Mouse (Mus musculus): ENCODE results near the gene Fam214a. TPM values are rescaled to one million over a fixed set of nuclear protein-coding genes. Genes with fewer than 3 reads are reported as not detected.
A peak's percentile ranks its signal among the peaks of the same experiment; 100 is the strongest.
"Not testable (repeated sequence)": the region's sequence is repeated elsewhere in the genome, so short reads cannot be mapped to it uniquely, and the experiment has no call there.

Gene Fam214a
- polyA plus RNA-seq, 1 experiment from 2014 or later = 14.0 TPM

DNA sequence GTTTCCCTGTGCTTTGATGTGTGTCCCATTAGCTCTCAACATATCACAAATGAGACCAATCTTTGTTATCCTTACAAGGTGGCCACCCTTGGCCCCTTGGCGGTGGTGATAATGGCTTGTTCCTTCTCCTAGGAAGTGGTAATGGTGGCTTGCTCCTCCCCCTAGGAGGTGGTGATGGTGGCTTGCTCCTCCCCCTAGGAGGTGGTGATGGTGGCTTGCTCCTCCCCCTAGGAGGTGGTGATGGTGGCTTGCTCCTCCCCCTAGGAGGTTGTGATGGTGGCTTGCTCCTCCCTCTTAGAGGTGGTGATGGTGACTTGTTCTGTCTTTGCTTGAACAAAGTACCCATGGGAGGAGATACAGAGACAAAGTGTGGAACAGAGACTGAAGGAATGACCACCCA lies 30.0 kb downstream of the Fam214a start:
- peaks cover 17% of the 10 kb centered on the region; the same call in 1 of the 2 replicates for H3K4me1 ChIP-seq
- not testable (repeated sequence) for H3K4me2 ChIP-seq (replicated peaks); H3K27ac ChIP-seq; H3K9me3 ChIP-seq; H3K36me3 ChIP-seq; H3K4me3 ChIP-seq; H3K9ac ChIP-seq; H3K27me3 ChIP-seq; ATAC-seq (ENCODE audit: insufficient number of reproducible peaks, insufficient read depth, low FRiP score, low TSS enrichment)
- WGBS = 84% methylated on average over 1 of the region's 1 CpGs

DNA sequence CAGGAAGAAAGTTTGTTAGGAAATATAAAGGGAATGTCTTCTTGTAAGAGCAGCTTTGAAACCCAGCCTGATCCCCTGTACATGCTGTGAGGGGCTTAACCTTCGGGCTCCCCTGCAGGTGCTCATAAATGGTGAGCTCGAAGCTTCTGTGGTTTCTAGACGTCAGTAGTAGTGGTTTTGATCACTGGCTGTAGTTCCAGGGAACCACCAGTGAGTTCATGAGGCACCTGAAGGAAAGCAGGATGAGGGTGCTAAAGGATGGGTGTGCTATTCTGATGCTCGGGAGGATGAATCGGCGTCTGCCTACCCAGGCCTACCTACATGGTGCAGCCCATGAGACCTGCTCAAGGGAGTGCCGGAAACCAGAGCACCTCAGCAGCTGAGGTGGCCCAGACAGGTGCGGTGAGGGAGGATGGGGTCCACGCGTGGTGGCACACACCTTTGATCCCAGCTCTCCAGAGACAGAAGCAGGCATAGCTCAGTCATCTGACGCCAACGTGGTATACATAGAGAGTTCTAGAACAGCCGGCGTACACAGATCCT lies 32.6 kb downstream of the Fam214a start:
- Histone ChIP-seq H3K4me2 (replicated peaks) (no peak overlapping the region), H3K4me1 (peaks cover 17% of the 10 kb centered on the region; the same call in 1 of the 2 replicates), H3K9me3 (no peaks in the 10 kb centered on the region), H3K4me3 (no peak overlapping the region), H3K27me3 (no peaks in the 10 kb centered on the region), H3K27ac (no peak overlapping the region), H3K36me3 (no peaks in the 10 kb centered on the region), H3K9ac (no peak overlapping the region)
- 82% methylated on average over 14 of the region's 14 CpGs for WGBS
- no peak for ATAC-seq (ENCODE audit: insufficient number of reproducible peaks, insufficient read depth, low FRiP score, low TSS enrichment)

DNA sequence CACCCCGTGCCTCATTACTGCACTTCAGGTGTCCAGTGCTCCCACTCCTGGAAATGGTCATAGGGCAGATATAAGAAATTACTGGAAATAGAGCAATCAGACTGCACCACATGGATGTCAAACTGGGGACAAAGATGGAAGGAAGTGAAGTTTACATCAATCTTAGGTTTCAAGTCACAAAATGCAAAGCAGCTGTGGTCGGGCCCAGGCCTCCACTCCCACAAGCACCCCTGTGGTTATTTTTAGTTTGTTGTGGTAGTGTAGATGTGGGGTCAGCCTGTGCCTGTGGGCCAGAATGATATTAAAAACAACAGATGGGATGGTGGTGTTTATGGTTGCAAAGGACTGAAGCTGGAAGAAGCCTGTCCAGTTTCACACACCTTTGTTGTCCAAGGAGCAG lies 33.1 kb downstream of the Fam214a start:
- no peak for ATAC-seq (ENCODE audit: insufficient number of reproducible peaks, insufficient read depth, low FRiP score, low TSS enrichment)
- H3K4me2 ChIP-seq (replicated peaks) = no peak overlapping the region
- 55% methylated on average over 2 of the region's 2 CpGs for WGBS

DNA sequence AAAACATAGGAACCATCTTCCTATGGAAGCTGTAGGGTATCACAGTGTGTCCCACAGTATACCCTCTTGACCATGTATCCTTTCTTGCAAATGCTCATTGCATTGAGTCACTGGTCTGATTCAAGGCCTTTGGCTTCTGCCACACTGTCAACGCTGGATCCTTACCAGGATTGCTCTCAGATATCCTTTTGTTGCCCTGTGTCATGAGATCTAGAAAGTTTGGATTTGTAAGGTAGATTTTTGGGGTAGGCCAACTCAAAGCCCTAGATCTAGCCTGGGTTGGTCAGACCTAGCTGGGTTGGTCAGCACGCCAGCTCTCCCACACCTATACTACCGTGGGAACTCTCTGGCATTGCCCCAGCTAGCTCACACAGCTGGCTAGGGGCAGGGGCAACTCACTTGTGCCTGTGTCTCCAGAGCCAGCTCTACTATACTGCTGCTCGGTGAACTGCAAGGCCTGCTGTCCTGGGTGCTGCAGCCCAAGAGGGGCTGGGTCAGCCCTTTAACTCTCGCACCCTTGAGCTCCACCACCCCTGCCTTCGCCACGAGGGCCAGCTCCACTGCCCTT lies 36.3 kb downstream of the Fam214a start:
- Histone ChIP-seq H3K4me3 (no peak overlapping the region), H3K4me1 (peaks cover 5% of the 10 kb centered on the region; the same call in 1 of the 2 replicates), H3K4me2 (replicated peaks) (no peak overlapping the region), H3K9me3 (no peaks in the 10 kb centered on the region), H3K36me3 (no peaks in the 10 kb centered on the region), H3K27me3 (no peaks in the 10 kb centered on the region), H3K9ac (no peak overlapping the region), H3K27ac (no peak overlapping the region)
- 0 out of 2 replicates have a peak, but pooled peaks have one; percentile 28 for ATAC-seq (ENCODE audit: insufficient number of reproducible peaks, insufficient read depth, low FRiP score, low TSS enrichment)
- WGBS = 86% methylated on average over 7 of the region's 7 CpGs

More for the DNA sequence above, 33.1 kb downstream of the Fam214a start:
- Histone ChIP-seq H3K9me3 (no peaks in the 10 kb centered on the region), H3K27ac (no peak overlapping the region), H3K4me1 (peaks cover 17% of the 10 kb centered on the region; the same call in 1 of the 2 replicates), H3K4me3 (no peak overlapping the region), H3K36me3 (no peaks in the 10 kb centered on the region), H3K27me3 (no peaks in the 10 kb centered on the region), H3K9ac (no peak overlapping the region)

DNA sequence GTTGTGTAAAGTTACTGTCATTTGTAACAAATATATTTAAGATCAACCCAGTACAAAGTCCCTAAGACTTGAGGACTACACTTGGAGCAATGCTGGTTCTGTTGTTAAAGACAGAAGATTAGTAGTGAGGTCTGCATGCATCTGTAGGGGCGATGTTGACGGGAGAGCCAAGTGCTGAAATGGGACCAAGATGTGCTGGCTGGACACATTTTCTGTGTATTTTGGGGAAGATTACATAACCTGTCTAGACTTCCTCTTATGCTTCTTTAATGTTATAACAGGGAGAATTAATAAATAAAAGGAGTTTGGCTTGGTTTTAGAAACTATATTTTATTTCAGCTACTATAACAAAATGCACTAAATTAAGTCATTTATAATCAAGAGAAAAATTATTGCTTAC lies 37.3 kb downstream of the Fam214a start:
- 78% methylated on average over 2 of the region's 2 CpGs for WGBS
- no peak overlapping the region for H3K4me3 ChIP-seq
- H3K9me3 ChIP-seq = no peaks in the 10 kb centered on the region
- H3K4me2 ChIP-seq (replicated peaks) = no peak overlapping the region
- peaks cover 5% of the 10 kb centered on the region; the same call in 1 of the 2 replicates for H3K4me1 ChIP-seq
- H3K36me3 ChIP-seq = no peaks in the 10 kb centered on the region
- no peak for ATAC-seq (ENCODE audit: insufficient number of reproducible peaks, insufficient read depth, low FRiP score, low TSS enrichment)
- no peak overlapping the region for H3K27ac ChIP-seq
- H3K27me3 ChIP-seq = no peaks in the 10 kb centered on the region
- no peak overlapping the region for H3K9ac ChIP-seq

DNA sequence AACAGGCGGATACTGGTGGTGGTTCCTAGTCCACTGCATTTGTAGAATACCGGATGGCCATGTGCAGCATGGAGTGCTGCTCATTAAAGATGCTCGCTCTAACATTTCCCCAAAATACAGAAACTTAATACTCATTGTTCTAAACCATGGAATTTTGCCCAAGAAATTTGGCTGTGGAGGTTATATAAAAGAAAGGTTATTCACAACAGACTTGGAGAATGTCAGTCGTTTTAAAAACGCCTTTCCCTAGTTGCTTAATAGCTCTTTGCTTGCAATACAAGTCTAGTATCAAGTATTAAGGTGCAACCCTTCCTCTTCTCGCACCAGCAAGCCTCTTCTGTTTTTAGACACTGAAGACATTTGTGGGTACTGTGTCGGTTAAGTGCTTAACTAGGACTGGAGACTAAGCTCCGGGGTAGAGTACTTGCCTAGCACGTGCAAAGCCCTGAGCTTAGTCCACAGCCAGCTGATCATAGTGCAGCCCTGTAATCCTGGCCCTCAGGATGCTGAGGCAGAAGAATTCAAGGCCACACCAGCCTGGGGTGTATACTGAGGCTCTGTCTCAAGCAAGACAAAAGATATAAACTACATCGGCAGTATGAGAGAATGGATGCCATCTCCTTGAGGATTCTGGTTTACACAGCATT lies 42.0 kb downstream of the Fam214a start:
- H3K4me2 ChIP-seq (replicated peaks) = no peak overlapping the region
- no peak overlapping the region for H3K4me3 ChIP-seq
- no peak for ATAC-seq (ENCODE audit: insufficient number of reproducible peaks, insufficient read depth, low FRiP score, low TSS enrichment)
- H3K27ac ChIP-seq = no peak overlapping the region
- H3K9ac ChIP-seq = no peak overlapping the region
- H3K27me3 ChIP-seq = no peaks in the 10 kb centered on the region
- WGBS = 88% methylated on average over 10 of the region's 10 CpGs
- no peaks in the 10 kb centered on the region for H3K9me3 ChIP-seq
- no peaks in the 10 kb centered on the region for H3K36me3 ChIP-seq
- H3K4me1 ChIP-seq = no peaks in the 10 kb centered on the region

DNA sequence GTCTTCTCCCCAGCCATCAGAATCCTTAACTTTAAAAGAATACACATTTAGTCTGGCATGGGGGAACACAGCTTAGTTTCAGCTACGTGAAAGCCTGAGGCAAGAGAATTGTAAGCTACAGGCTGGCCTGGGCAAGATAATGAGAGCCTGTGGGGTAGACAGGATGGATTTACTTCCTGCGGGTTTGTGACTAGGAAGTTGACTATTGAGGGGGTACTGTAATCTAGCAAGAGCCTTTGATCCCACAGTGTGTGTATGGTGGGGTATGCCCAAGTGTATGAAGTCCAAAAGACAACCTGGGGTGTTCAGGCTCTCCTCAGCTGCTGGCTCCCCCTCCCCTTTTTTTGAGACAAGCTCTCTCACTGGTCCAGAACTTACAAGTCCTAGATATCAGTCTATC lies 43.7 kb downstream of the Fam214a start:
- Histone ChIP-seq H3K27me3 (no peaks in the 10 kb centered on the region), H3K36me3 (no peaks in the 10 kb centered on the region), H3K4me3 (no peak overlapping the region), H3K27ac (no peak overlapping the region), H3K4me2 (replicated peaks) (no peak overlapping the region), H3K4me1 (no peaks in the 10 kb centered on the region), H3K9me3 (no peaks in the 10 kb centered on the region), H3K9ac (no peak overlapping the region)
- whole genome bisulfite sequencing = 42% methylated on average over 2 of the region's 2 CpGs
- no peak for ATAC-seq (ENCODE audit: insufficient number of reproducible peaks, insufficient read depth, low FRiP score, low TSS enrichment)

DNA sequence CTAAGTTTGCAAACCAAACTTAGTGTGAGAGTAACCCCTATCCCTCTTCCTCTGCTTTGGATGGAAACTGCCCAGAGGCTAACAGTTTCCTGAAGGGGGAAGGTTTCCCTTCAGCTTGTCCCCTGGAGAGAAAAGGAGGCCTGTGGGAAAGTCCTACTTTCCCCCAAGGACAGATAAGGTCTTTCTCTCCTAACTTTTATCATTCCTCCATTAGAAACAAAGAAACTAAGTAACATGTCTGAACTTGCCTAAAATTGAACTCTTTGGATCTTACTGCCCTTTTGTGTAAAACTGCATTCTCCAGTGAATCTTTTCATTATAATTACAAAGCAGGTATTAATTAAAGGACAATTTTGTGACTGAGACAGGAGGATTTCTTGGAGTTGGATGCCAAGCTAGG lies 45.3 kb downstream of the Fam214a start:
- no peaks in the 10 kb centered on the region for H3K9me3 ChIP-seq
- no peak overlapping the region for H3K27ac ChIP-seq
- H3K4me1 ChIP-seq = no peaks in the 10 kb centered on the region
- H3K9ac ChIP-seq = no peak overlapping the region
- H3K36me3 ChIP-seq = no peaks in the 10 kb centered on the region
- no peak overlapping the region for H3K4me2 ChIP-seq (replicated peaks)
- no peak overlapping the region for H3K4me3 ChIP-seq
- H3K27me3 ChIP-seq = no peaks in the 10 kb centered on the region
- no peak for ATAC-seq (ENCODE audit: insufficient number of reproducible peaks, insufficient read depth, low FRiP score, low TSS enrichment)

DNA sequence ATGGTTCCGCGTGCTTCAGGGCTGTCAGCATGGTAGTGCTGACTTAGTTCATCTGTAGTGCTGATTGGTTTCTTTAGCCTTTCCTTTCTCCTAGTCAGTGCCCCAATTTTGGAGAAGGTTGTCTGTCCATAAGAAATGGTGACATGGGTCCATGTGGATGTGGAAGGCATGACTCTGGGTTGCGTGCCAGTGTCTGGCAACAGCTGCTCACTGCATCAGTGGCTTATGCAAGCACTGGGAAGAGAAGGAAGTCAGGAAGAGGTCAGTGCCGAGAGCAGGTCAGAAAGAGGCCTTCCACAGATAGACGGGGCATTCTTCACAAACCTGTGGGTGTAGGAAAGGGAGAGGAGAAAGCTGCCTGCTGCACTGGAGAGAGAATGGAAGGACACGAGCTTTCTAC lies 48.3 kb downstream of the Fam214a start:
- no peaks in the 10 kb centered on the region for H3K9me3 ChIP-seq
- no peak for ATAC-seq (ENCODE audit: insufficient number of reproducible peaks, insufficient read depth, low FRiP score, low TSS enrichment)
- WGBS = 85% methylated on average over 6 of the region's 6 CpGs
- no peaks in the 10 kb centered on the region for H3K27me3 ChIP-seq
- no peak overlapping the region for H3K27ac ChIP-seq
- H3K4me1 ChIP-seq = no peaks in the 10 kb centered on the region
- H3K36me3 ChIP-seq = no peaks in the 10 kb centered on the region
- no peak overlapping the region for H3K4me2 ChIP-seq (replicated peaks)
- H3K9ac ChIP-seq = no peak overlapping the region
- no peak overlapping the region for H3K4me3 ChIP-seq

DNA sequence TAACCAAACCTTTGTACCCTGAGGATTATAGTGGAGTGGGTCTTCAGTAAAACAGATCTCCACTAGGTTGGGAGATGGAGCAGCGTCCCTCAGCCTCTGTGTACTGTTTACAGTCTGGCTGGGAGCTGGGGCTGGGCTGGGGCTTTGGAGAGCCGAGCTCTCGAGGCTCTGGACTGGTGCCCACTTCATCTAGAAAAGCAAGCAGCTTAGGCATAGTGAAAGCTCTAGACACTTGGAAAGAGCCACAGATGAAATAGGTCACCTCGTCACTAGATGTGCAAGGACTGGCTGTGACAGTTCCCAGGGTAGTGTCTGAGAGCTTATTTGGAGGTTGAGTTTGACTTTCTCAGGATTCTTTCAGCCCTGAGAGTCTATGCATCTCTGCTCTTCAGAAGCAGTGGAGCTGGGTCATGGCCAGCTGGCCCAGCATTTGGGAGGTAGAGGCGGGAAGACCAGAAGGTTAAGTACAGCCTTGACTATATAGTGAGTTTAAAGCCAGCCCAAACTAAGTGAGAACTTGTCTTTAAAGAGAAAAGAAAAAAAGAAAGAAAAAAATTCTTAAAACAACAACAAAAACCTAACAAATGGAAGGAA lies 49.0 kb downstream of the Fam214a start:
- Histone ChIP-seq H3K27ac (no peak overlapping the region), H3K9ac (no peak overlapping the region), H3K9me3 (no peaks in the 10 kb centered on the region), H3K4me3 (no peak overlapping the region), H3K4me2 (replicated peaks) (no peak overlapping the region), H3K4me1 (no peaks in the 10 kb centered on the region), H3K27me3 (no peaks in the 10 kb centered on the region), H3K36me3 (peaks cover 4% of the 10 kb centered on the region; the same call in 1 of the 2 replicates)
- no peak for ATAC-seq (ENCODE audit: insufficient number of reproducible peaks, insufficient read depth, low FRiP score, low TSS enrichment)
- 76% methylated on average over 5 of the region's 5 CpGs for WGBS

DNA sequence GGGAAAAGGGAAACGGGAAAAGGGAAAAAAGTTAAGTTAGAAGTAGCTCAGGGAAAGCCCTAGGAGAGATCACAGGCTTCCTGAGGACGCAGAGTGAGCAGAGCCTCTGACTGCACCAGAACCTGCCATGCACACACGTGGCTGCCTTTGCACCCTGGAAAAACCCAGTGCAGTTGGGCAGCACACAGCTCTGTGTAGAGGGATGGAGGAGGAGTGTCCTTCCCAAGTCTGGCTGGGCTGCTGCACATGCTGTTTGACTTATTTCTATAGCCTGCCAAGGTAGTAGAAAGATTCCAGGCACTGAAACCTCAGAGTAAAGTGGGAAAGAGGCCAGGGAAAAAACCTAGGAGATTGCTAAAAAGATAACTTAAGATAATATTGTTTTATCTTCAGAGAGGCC lies 49.6 kb downstream of the Fam214a start:
- WGBS = 69% methylated on average over 3 of the region's 3 CpGs
- Histone ChIP-seq H3K9me3 (no peaks in the 10 kb centered on the region), H3K27ac (no peak overlapping the region), H3K4me3 (no peak overlapping the region), H3K4me1 (no peaks in the 10 kb centered on the region), H3K36me3 (peaks cover 8% of the 10 kb centered on the region; the same call in 1 of the 2 replicates), H3K4me2 (replicated peaks) (no peak overlapping the region), H3K9ac (no peak overlapping the region), H3K27me3 (no peaks in the 10 kb centered on the region)
- no peak for ATAC-seq (ENCODE audit: insufficient number of reproducible peaks, insufficient read depth, low FRiP score, low TSS enrichment)

DNA sequence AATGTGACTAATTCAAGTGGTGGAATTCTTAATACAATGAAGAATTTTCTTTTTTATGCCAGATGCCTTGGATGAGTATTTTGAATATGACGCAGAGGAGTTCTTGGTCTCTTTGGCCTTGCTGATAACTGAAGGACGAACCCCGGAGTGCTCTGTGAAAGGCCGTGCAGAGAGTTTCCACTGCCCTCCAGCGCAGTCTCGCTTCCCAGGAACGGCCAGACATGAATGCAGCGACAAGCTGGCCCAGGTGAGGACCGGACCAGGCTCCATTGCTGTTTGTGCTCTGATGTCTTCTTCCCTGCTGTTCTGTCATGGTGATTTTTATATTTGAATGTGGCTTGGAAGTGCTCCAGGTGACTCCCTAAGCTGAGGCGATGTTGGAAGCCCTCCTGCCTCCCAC lies 51.5 kb downstream of the Fam214a start:
- Histone ChIP-seq H3K4me1 (no peaks in the 10 kb centered on the region), H3K4me2 (replicated peaks) (no peak overlapping the region), H3K27ac (no peak overlapping the region), H3K27me3 (no peaks in the 10 kb centered on the region), H3K4me3 (no peak overlapping the region), H3K9me3 (no peaks in the 10 kb centered on the region), H3K9ac (no peak overlapping the region), H3K36me3 (peaks cover 16% of the 10 kb centered on the region)
- no peak for ATAC-seq (ENCODE audit: insufficient number of reproducible peaks, insufficient read depth, low FRiP score, low TSS enrichment)
- 89% methylated on average over 10 of the region's 10 CpGs for WGBS
